Mouse (Mus musculus) limb, embryonic 12.5 days (tissue): ENCODE results near the gene Afmid. TPM values are rescaled to one million over a fixed set of nuclear protein-coding genes. Genes with fewer than 3 reads are reported as not detected.

Experiments used
- ATAC-seq: fragments of 200-750 bp; cut with Nextera tagmentation; 2 replicates; pipeline ENCODE4 v1.8.0; 2017; ENCODE audit warnings: low read depth, moderate TSS enrichment; ENCODE audit not compliant: insufficient number of reproducible peaks, insufficient read depth, low FRiP score, low TSS enrichment
- H3K27ac ChIP-seq: fragments of 300-500 bp; sonication (generic); 2 replicates; pipeline ENCODE4 v1.5.1; 2016; ENCODE audit warnings: mild to moderate bottlenecking, moderate library complexity
- H3K27me3 ChIP-seq: fragments of 300-500 bp; sonication (generic); 2 replicates; pipeline ENCODE4 v1.6.1; 2016; ENCODE audit warnings: mild to moderate bottlenecking, moderate library complexity
- H3K36me3 ChIP-seq: fragments of 300-500 bp; sonication (generic); 2 replicates; pipeline ENCODE4 v1.6.1; 2016; ENCODE audit warnings: mild to moderate bottlenecking, moderate library complexity
- H3K4me1 ChIP-seq: fragments of 300-500 bp; sonication (generic); replicated peaks from 2 replicates; pipeline ENCODE4 v1.6.1; 2016
- H3K4me2 ChIP-seq: fragments of 300-500 bp; sonication (generic); 2 replicates; pipeline ENCODE4 v1.6.1; 2016; ENCODE audit warnings: mild to moderate bottlenecking, moderate library complexity
- H3K4me3 ChIP-seq: fragments of 300-500 bp; sonication (generic); replicated peaks from 2 replicates; pipeline ENCODE4 v1.5.1; 2016; ENCODE audit warnings: mild to moderate bottlenecking
- H3K9ac ChIP-seq: fragments of 300-500 bp; sonication (generic); replicated peaks from 2 replicates; pipeline ENCODE4 v1.6.1; 2016; ENCODE audit warnings: mild to moderate bottlenecking, moderate library complexity
- H3K9me3 ChIP-seq: fragments of 300-500 bp; sonication (generic); 2 replicates; pipeline ENCODE4 v1.6.1; 2016; ENCODE audit warnings: mild to moderate bottlenecking, moderate library complexity
- WGBS: fragments of 180-500 bp; shearing (Covaris S2); methylation state at CpG from one replicate; pipeline ENCODE4 v1.1.7; 2016; 5-methylcytosine and 5-hydroxymethylcytosine counted together
- polyA plus RNA-seq: library from polyadenylated mRNA; unstranded; fragments of >200 nt; fragmentation: Nextera tagmentation; extraction: Ambion mirVana; gene quantifications from 2 replicates; pipeline ENCODE4 v1.2.1, GENCODE M21; 2016

The Afmid gene
- polyA plus RNA-seq, 1 experiment from 2014 or later: 4.2 TPM

- Histone ChIP-seq H3K9me3 (no peaks in the 10 kb centered on the region), H3K4me1 (peaks cover 10% of the 10 kb centered on the region), H3K27ac (peak within 1 kb of the TSS; percentile 46; the same call in 1 of the 2 replicates), H3K27me3 (peaks cover 5% of the 10 kb centered on the region; the same call in 1 of the 2 replicates), H3K36me3 (no peaks in the 10 kb centered on the region), H3K4me3 (peak within 1 kb of the TSS; percentile 65), H3K9ac (peak within 1 kb of the TSS; percentile 62), H3K4me2 (peak within 1 kb of the TSS; percentile 95)
- ATAC-seq: peak; percentile 62
- WGBS: 2% methylated on average over 51 of the region's 51 CpGs
These were observed 47.3 kb downstream of the Afmid start, which contains the start of gene Tha1 for GRCm38 (mm10) chr11:117872861-117873608. Gene Tha1, minus strand, starts transcription at chr11:117873481.

GRCm38 (mm10) chr11:117874419-117874818, 48.7 kb downstream of the Afmid start:
- H3K9me3 ChIP-seq: no peaks in the 10 kb centered on the region
- H3K4me2 ChIP-seq: no peak overlapping the region
- no peak overlapping the region for H3K27ac ChIP-seq
- no peaks in the 10 kb centered on the region for H3K36me3 ChIP-seq
- no peak for ATAC-seq
- peaks cover 5% of the 10 kb centered on the region; the same call in 1 of the 2 replicates for H3K27me3 ChIP-seq
- peaks cover 24% of the 10 kb centered on the region for H3K4me1 ChIP-seq
- H3K9ac ChIP-seq: no peak overlapping the region
- no peak overlapping the region for H3K4me3 ChIP-seq
- 61% methylated on average over 4 of the region's 4 CpGs for WGBS

GRCm38 (mm10) chr11:117875681-117876080, 50.0 kb downstream of the Afmid start:
- peaks cover 24% of the 10 kb centered on the region for H3K4me1 ChIP-seq
- no peak for ATAC-seq

GRCm38 (mm10) chr11:117877917-117878745, 52.4 kb downstream of the Afmid start:
- WGBS: 33% methylated on average over 13 of the region's 13 CpGs
- Histone ChIP-seq H3K9ac (0 out of 2 replicates have a peak overlapping the region, but pooled peaks have one; percentile 23), H3K4me2 (peak overlapping the region; percentile 31), H3K4me1 (peaks cover 38% of the 10 kb centered on the region), H3K36me3 (no peaks in the 10 kb centered on the region), H3K27me3 (no peaks in the 10 kb centered on the region), H3K9me3 (no peaks in the 10 kb centered on the region), H3K27ac (peak overlapping the region; percentile 53; the same call in 1 of the 2 replicates), H3K4me3 (no peak overlapping the region)
- no peak for ATAC-seq

More at GRCm38 (mm10) chr11:117875681-117876080, 50.0 kb downstream of the Afmid start:
- 41% methylated on average over 6 of the region's 6 CpGs for WGBS
- Histone ChIP-seq H3K36me3 (no peaks in the 10 kb centered on the region), H3K27me3 (peaks cover 5% of the 10 kb centered on the region; the same call in 1 of the 2 replicates), H3K4me3 (no peak overlapping the region), H3K4me2 (no peak overlapping the region), H3K27ac (no peak overlapping the region), H3K9me3 (no peaks in the 10 kb centered on the region), H3K9ac (no peak overlapping the region; the same call in 1 of the 2 replicates)

GRCm38 (mm10) chr11:117878892-117879291, 53.2 kb downstream of the Afmid start:
- no peaks in the 10 kb centered on the region for H3K27me3 ChIP-seq
- H3K9ac ChIP-seq: 0 out of 2 replicates have a peak overlapping the region, but pooled peaks have one; percentile 23
- no peak for ATAC-seq
- H3K4me1 ChIP-seq: peaks cover 42% of the 10 kb centered on the region
- H3K4me2 ChIP-seq: peak overlapping the region; percentile 31
- no peaks in the 10 kb centered on the region for H3K9me3 ChIP-seq
- no peaks in the 10 kb centered on the region for H3K36me3 ChIP-seq
- WGBS: 25% methylated on average over 8 of the region's 8 CpGs
- no peak overlapping the region for H3K4me3 ChIP-seq
- H3K27ac ChIP-seq: peak overlapping the region; percentile 53; the same call in 1 of the 2 replicates

GRCm38 (mm10) chr11:117879676-117880075, 54.0 kb downstream of the Afmid start:
- Histone ChIP-seq H3K9ac (no peak overlapping the region), H3K4me3 (no peak overlapping the region), H3K27ac (no peak overlapping the region), H3K27me3 (no peaks in the 10 kb centered on the region), H3K4me2 (no peak overlapping the region), H3K36me3 (no peaks in the 10 kb centered on the region), H3K9me3 (no peaks in the 10 kb centered on the region), H3K4me1 (peaks cover 45% of the 10 kb centered on the region)
- WGBS: 82% methylated on average over 6 of the region's 6 CpGs
- ATAC-seq: no peak

- H3K9me3 ChIP-seq: no peaks in the 10 kb centered on the region
- ATAC-seq: no peak
- no peaks in the 10 kb centered on the region for H3K36me3 ChIP-seq
- H3K4me1 ChIP-seq: peaks cover 43% of the 10 kb centered on the region
- no peak overlapping the region for H3K9ac ChIP-seq
- 87% methylated on average over 9 of the region's 9 CpGs for WGBS
- H3K27me3 ChIP-seq: no peaks in the 10 kb centered on the region
- H3K27ac ChIP-seq: no peak overlapping the region
- no peak overlapping the region for H3K4me3 ChIP-seq
- H3K4me2 ChIP-seq: no peak overlapping the region
These were observed 54.7 kb downstream of the Afmid start for GRCm38 (mm10) chr11:117880336-117880976.

- no peak overlapping the region for H3K4me2 ChIP-seq
- no peak overlapping the region for H3K27ac ChIP-seq
- H3K27me3 ChIP-seq: no peaks in the 10 kb centered on the region
- peaks cover 44% of the 10 kb centered on the region for H3K4me1 ChIP-seq
- no peaks in the 10 kb centered on the region for H3K9me3 ChIP-seq
- H3K9ac ChIP-seq: no peak overlapping the region
- WGBS: 77% methylated on average over 6 of the region's 6 CpGs
- ATAC-seq: no peak
- no peak overlapping the region for H3K4me3 ChIP-seq
- no peaks in the 10 kb centered on the region for H3K36me3 ChIP-seq
These were observed 55.2 kb downstream of the Afmid start for GRCm38 (mm10) chr11:117880977-117881358.

GRCm38 (mm10) chr11:117881787-117882186, 56.1 kb downstream of the Afmid start:
- Histone ChIP-seq H3K4me3 (no peak overlapping the region), H3K4me1 (peaks cover 47% of the 10 kb centered on the region), H3K9me3 (no peaks in the 10 kb centered on the region), H3K9ac (peak overlapping the region; percentile 13; the same call in 1 of the 2 replicates), H3K27me3 (peaks cover 6% of the 10 kb centered on the region; the same call in 1 of the 2 replicates), H3K27ac (no peak overlapping the region), H3K36me3 (no peaks in the 10 kb centered on the region), H3K4me2 (no peak overlapping the region)
- ATAC-seq: no peak
- WGBS: 12% methylated on average over 8 of the region's 8 CpGs

- Histone ChIP-seq H3K36me3 (no peaks in the 10 kb centered on the region), H3K4me1 (peaks cover 47% of the 10 kb centered on the region), H3K27ac (no peak overlapping the region), H3K9me3 (no peaks in the 10 kb centered on the region), H3K4me3 (no peak overlapping the region), H3K27me3 (peaks cover 6% of the 10 kb centered on the region; the same call in 1 of the 2 replicates), H3K4me2 (no peak overlapping the region), H3K9ac (peak overlapping the region; percentile 13; the same call in 1 of the 2 replicates)
- no peak for ATAC-seq
- WGBS: 88% methylated on average over 1 of the region's 1 CpGs
These were observed 56.5 kb downstream of the Afmid start for GRCm38 (mm10) chr11:117882208-117882607.
